Mouse (Mus musculus): ENCODE data around the gene Olfr1490. TPM values are rescaled to one million over a fixed set of nuclear protein-coding genes. Genes with fewer than 3 reads are reported as not detected.

Gene Olfr1490
- polyA plus RNA-seq (2017; shearing (Covaris generic)) = not detected

GRCm38 (mm10) chr19:13650791-13651190 is at the start of gene Olfr1490:
Gene Olfr1490, plus strand, starts transcription at chr19:13651091.

DNA sequence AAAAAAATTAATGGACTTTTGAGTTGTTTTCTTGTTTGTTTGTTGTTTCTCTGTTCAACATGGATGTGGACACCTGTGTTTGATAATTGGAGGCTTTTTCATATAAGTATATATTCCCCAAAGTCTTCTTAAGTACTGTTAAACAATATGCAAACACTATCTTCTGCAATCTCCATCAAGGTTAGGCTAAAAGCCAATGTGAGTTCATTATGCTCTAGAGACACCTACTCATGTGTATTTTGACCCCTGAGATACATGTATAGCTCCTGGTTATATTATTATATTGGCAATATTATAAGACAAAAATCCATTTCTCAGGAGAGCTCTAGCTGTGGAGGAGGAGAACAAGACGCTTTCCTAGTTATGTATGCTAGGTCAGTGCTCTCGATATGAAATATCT is 33.8 kb upstream of the Olfr1490 start, which contains the start of gene Olfr1487:
Olfr1487 (plus strand) TSS at position 301 of the 400 bp plus-strand sequence.

GRCm38 (mm10) chr19:13631321-13631720 is 19.6 kb upstream of the Olfr1490 start, which contains the start of gene Olfr1489:
Gene Olfr1489, plus strand, starts transcription at chr19:13631621.

DNA sequence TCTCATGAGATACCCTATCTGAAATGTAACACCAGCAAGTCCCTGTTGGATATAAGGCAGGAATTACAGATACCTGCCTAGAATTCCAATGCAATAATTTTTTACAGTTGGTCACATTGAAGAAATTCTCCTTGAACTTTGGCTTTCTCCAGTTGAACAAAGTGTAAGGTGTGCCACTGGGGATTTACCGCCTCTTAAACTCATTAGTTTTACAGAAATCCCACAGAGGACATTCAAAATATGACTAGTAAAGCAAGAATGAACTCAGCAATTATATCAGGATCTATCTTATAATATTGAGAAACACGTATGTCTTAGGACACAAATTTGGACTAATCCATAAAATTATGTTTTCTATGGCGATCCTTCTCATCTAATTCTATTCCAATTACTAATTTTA is 46.1 kb downstream of the Olfr1490 start, which contains the start of gene Olfr1491:
Olfr1491 (plus strand) TSS at position 301 of the 400 bp plus-strand sequence.

Other genes with a start within 250 kb of the Olfr1490 start
- gene Olfr1469, start 243.2 kb upstream of the Olfr1490 start, polyA plus RNA-seq (2017; shearing (Covaris generic)) = 0.25 TPM
- not detected for gene Olfr1471, start 207.7 kb upstream of the Olfr1490 start, polyA plus RNA-seq (2017; shearing (Covaris generic))
- not detected for gene Olfr1472, start 195.0 kb upstream of the Olfr1490 start, polyA plus RNA-seq (2017; shearing (Covaris generic))
- not detected for gene Olfr1474, start 181.5 kb upstream of the Olfr1490 start, polyA plus RNA-seq (2017; shearing (Covaris generic))
- not detected for gene Olfr1475, start 170.9 kb upstream of the Olfr1490 start, polyA plus RNA-seq (2017; shearing (Covaris generic))
- gene Olfr1477, start 150.5 kb upstream of the Olfr1490 start, polyA plus RNA-seq (2017; shearing (Covaris generic)) = 0.20 TPM
- gene Olfr1480, start 123.2 kb upstream of the Olfr1490 start, polyA plus RNA-seq (2017; shearing (Covaris generic)) = not detected
- gene Olfr1484, start 67.6 kb upstream of the Olfr1490 start, polyA plus RNA-seq (2017; shearing (Covaris generic)) = 0.06 TPM
- gene Olfr1487, start 33.7 kb upstream of the Olfr1490 start, polyA plus RNA-seq (2017; shearing (Covaris generic)) = not detected
- 0.04 TPM for gene Olfr1489, start 19.5 kb upstream of the Olfr1490 start, polyA plus RNA-seq (2017; shearing (Covaris generic))
- gene Olfr1491, start 46.2 kb downstream of the Olfr1490 start, polyA plus RNA-seq (2017; shearing (Covaris generic)) = not detected
- gene Olfr1493-ps1, start 72.2 kb downstream of the Olfr1490 start, polyA plus RNA-seq (2017; shearing (Covaris generic)) = 0.10 TPM
- not detected for gene Olfr1494, start 88.6 kb downstream of the Olfr1490 start, polyA plus RNA-seq (2017; shearing (Covaris generic))
- not detected for gene Olfr1495, start 113.5 kb downstream of the Olfr1490 start, polyA plus RNA-seq (2017; shearing (Covaris generic))
- not detected for gene Olfr1496, start 126.8 kb downstream of the Olfr1490 start, polyA plus RNA-seq (2017; shearing (Covaris generic))
- not detected for gene Olfr1497, start 147.1 kb downstream of the Olfr1490 start, polyA plus RNA-seq (2017; shearing (Covaris generic))
- not detected for gene Olfr1499, start 168.4 kb downstream of the Olfr1490 start, polyA plus RNA-seq (2017; shearing (Covaris generic))
- 0.41 TPM for gene Olfr1500, start 179.4 kb downstream of the Olfr1490 start, polyA plus RNA-seq (2017; shearing (Covaris generic))
- not detected for gene Olfr1501, start 199.6 kb downstream of the Olfr1490 start, polyA plus RNA-seq (2017; shearing (Covaris generic))
- gene Olfr1502, start 210.7 kb downstream of the Olfr1490 start, polyA plus RNA-seq (2017; shearing (Covaris generic)) = not detected
- gene Olfr1504, start 246.8 kb downstream of the Olfr1490 start, polyA plus RNA-seq (2017; shearing (Covaris generic)) = not detected

All from CD4-positive, CD25-positive, alpha-beta regulatory T cell (primary cell).